Mouse (Mus musculus): ENCODE results near the gene Gm42906. TPM values are rescaled to one million over a fixed set of nuclear protein-coding genes. Genes with fewer than 3 reads are reported as not detected.

Gm42906 gene
- polyA plus RNA-seq, 1 experiment, result not detected

DNA sequence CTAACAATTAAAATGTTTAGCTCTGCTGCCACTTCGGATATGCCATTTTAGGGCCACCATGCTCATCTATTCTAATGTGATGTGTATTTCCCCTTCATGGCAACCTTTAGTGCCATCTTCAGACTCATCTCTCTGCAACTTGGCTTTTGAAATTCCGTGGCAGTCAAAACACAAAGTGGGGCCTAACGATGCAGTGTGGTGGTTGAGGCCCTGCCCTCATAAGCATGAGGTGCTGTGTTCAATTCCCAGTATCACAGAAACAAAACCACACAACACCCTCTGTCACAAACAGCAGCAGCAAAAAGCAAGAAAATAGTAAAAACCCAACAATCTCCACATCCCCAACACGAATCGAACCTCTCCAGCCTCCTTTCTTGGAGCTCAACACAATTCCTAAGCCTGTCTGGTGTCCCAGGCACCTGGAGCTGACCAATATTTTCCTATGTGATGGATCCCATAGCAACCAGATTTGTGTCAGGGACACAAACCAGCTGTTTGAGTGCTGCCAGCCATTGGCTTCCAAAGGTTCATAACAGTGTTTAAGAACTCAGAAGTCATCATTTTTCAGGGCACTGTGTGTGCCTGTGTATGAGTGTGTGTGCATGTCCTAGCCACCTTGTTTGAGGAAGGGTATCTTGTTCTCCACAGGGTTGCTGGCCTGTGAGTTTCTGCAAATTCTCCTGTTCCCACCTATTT is 311.6 kb downstream of the Gm42906 start:
- TF ChIP-seq CTCF (IDR thresholded peaks at IDR 0.05; ENCODE audit: control insufficient read depth, insufficient read depth, insufficient read length) (no peak), MAX (IDR thresholded peaks at IDR 0.05) (no peak), USF1 (IDR thresholded peaks at IDR 0.05; ENCODE audit: low read depth) (no peak), MYOG (IDR thresholded peaks at IDR 0.05; ENCODE audit: control insufficient read depth, extremely low read depth, insufficient read length) (no peak)
- H3ac ChIP-seq (ENCODE audit: control insufficient read depth, insufficient read length, low read depth), result no peak overlapping the region
- no peaks in the 10 kb centered on the region for H3K27me3 ChIP-seq (ENCODE audit: control insufficient read depth, insufficient read depth, insufficient read length)
- peaks cover 24% of the 10 kb centered on the region for H3K79me3 ChIP-seq (ENCODE audit: low read depth)
- no peaks in the 10 kb centered on the region for H3K36me3 ChIP-seq (ENCODE audit: control insufficient read depth, insufficient read depth)
- H3K79me2 ChIP-seq (ENCODE audit: control insufficient read depth, insufficient read depth), result peaks cover 83% of the 10 kb centered on the region
- no peak overlapping the region for H3K4me3 ChIP-seq (ENCODE audit: insufficient read depth, poor library complexity, severe bottlenecking)

GRCm38 (mm10) chr5:151112743-151113142 is 315.2 kb downstream of the Gm42906 start:
- Histone ChIP-seq H3K27me3 (ENCODE audit: control insufficient read depth, insufficient read depth, insufficient read length) (no peaks in the 10 kb centered on the region), H3K36me3 (ENCODE audit: control insufficient read depth, insufficient read depth) (no peaks in the 10 kb centered on the region), H3ac (ENCODE audit: control insufficient read depth, insufficient read length, low read depth) (no peak overlapping the region), H3K79me3 (ENCODE audit: low read depth) (peaks cover 35% of the 10 kb centered on the region), H3K4me3 (ENCODE audit: insufficient read depth, poor library complexity, severe bottlenecking) (no peak overlapping the region), H3K79me2 (ENCODE audit: control insufficient read depth, insufficient read depth) (peaks cover 81% of the 10 kb centered on the region)
- TF ChIP-seq MYOG (IDR thresholded peaks at IDR 0.05; ENCODE audit: control insufficient read depth, extremely low read depth, insufficient read length), result no peak
- TF ChIP-seq FOSL1 (IDR thresholded peaks at IDR 0.05; ENCODE audit: insufficient read depth, low read length, poor library complexity, severe bottlenecking), result peak; percentile 93
- no peak for TF ChIP-seq MAX (IDR thresholded peaks at IDR 0.05)
- TF ChIP-seq CEBPB (IDR thresholded peaks at IDR 0.05; ENCODE audit: low read depth), result peak; percentile 35
- no peak for TF ChIP-seq USF1 (IDR thresholded peaks at IDR 0.05; ENCODE audit: low read depth)
- TF ChIP-seq CTCF (IDR thresholded peaks at IDR 0.05; ENCODE audit: control insufficient read depth, insufficient read depth, insufficient read length), result no peak
- peak; percentile 95 for TF ChIP-seq MYOD1 (IDR thresholded peaks at IDR 0.05; ENCODE audit: control insufficient read depth, insufficient read length, low read depth)

GRCm38 (mm10) chr5:151111080-151111871 is 316.7 kb downstream of the Gm42906 start:
- H3K36me3 ChIP-seq (ENCODE audit: control insufficient read depth, insufficient read depth), result peaks cover 9% of the 10 kb centered on the region
- peaks cover 27% of the 10 kb centered on the region for H3K79me3 ChIP-seq (ENCODE audit: low read depth)
- no peak overlapping the region for H3ac ChIP-seq (ENCODE audit: control insufficient read depth, insufficient read length, low read depth)
- peaks cover 79% of the 10 kb centered on the region for H3K79me2 ChIP-seq (ENCODE audit: control insufficient read depth, insufficient read depth)
- TF ChIP-seq USF1 (IDR thresholded peaks at IDR 0.05; ENCODE audit: low read depth) (no peak), FOSL1 (IDR thresholded peaks at IDR 0.05; ENCODE audit: insufficient read depth, low read length, poor library complexity, severe bottlenecking) (no peak), CEBPB (IDR thresholded peaks at IDR 0.05; ENCODE audit: low read depth) (peak; percentile 6), MYOG (IDR thresholded peaks at IDR 0.05; ENCODE audit: control insufficient read depth, extremely low read depth, insufficient read length) (no peak)
- H3K27me3 ChIP-seq (ENCODE audit: control insufficient read depth, insufficient read depth, insufficient read length), result no peaks in the 10 kb centered on the region
- H3K4me3 ChIP-seq (ENCODE audit: insufficient read depth, poor library complexity, severe bottlenecking), result no peak overlapping the region

GRCm38 (mm10) chr5:151110461-151110908 is 317.5 kb downstream of the Gm42906 start:
- Histone ChIP-seq H3K79me2 (ENCODE audit: control insufficient read depth, insufficient read depth) (peaks cover 79% of the 10 kb centered on the region), H3K27me3 (ENCODE audit: control insufficient read depth, insufficient read depth, insufficient read length) (no peaks in the 10 kb centered on the region), H3ac (ENCODE audit: control insufficient read depth, insufficient read length, low read depth) (no peak overlapping the region), H3K4me3 (ENCODE audit: insufficient read depth, poor library complexity, severe bottlenecking) (no peak overlapping the region), H3K79me3 (ENCODE audit: low read depth) (peaks cover 27% of the 10 kb centered on the region), H3K36me3 (ENCODE audit: control insufficient read depth, insufficient read depth) (peaks cover 9% of the 10 kb centered on the region)
- TF ChIP-seq CTCF (IDR thresholded peaks at IDR 0.05; ENCODE audit: control insufficient read depth, insufficient read depth, insufficient read length) (no peak), CEBPB (IDR thresholded peaks at IDR 0.05; ENCODE audit: low read depth) (peak; percentile 35)

- Histone ChIP-seq H3K27me3 (ENCODE audit: control insufficient read depth, insufficient read depth, insufficient read length) (no peaks in the 10 kb centered on the region), H3K4me3 (ENCODE audit: insufficient read depth, poor library complexity, severe bottlenecking) (no peak overlapping the region), H3ac (ENCODE audit: control insufficient read depth, insufficient read length, low read depth) (no peak overlapping the region), H3K79me2 (ENCODE audit: control insufficient read depth, insufficient read depth) (peaks cover 72% of the 10 kb centered on the region), H3K36me3 (ENCODE audit: control insufficient read depth, insufficient read depth) (peaks cover 9% of the 10 kb centered on the region), H3K79me3 (ENCODE audit: low read depth) (peaks cover 23% of the 10 kb centered on the region)
- TF ChIP-seq MYOD1 (IDR thresholded peaks at IDR 0.05; ENCODE audit: control insufficient read depth, insufficient read length, low read depth) (peak; percentile 4), FOSL1 (IDR thresholded peaks at IDR 0.05; ENCODE audit: insufficient read depth, low read length, poor library complexity, severe bottlenecking) (no peak), CEBPB (IDR thresholded peaks at IDR 0.05; ENCODE audit: low read depth) (peak; percentile 67), USF1 (IDR thresholded peaks at IDR 0.05; ENCODE audit: low read depth) (no peak), CTCF (IDR thresholded peaks at IDR 0.05; ENCODE audit: control insufficient read depth, insufficient read depth, insufficient read length) (no peak), MYOG (IDR thresholded peaks at IDR 0.05; ENCODE audit: control insufficient read depth, extremely low read depth, insufficient read length) (no peak), MAX (IDR thresholded peaks at IDR 0.05) (no peak)
Observed at GRCm38 (mm10) chr5:151109822-151110221, 318.1 kb downstream of the Gm42906 start.

Measured in C2C12 (cell line).